Mouse (Mus musculus) activated CD4-positive, CD25-positive, alpha-beta regulatory T cell, adult 4 months (primary cell): ENCODE results near the gene AK157302. TPM values are rescaled to one million over a fixed set of nuclear protein-coding genes. Genes with fewer than 3 reads are reported as not detected.

Experiments used
- polyA plus RNA-seq, 2 experiments: library from polyadenylated mRNA; unstranded; fragments of 100-300 nt; shearing (Covaris generic); gene quantifications; one replicate each; pipeline ENCODE4 v1.2.1; 2017

The AK157302 gene
- polyA plus RNA-seq, 2 experiments from 2014 or later = 0.50 TPM; not detected in 1

Other genes starting within 250 kb of the AK157302 start
- gene Gpx5, start 202.5 kb upstream of the AK157302 start, polyA plus RNA-seq = not detected
- gene Gpx6, start 183.1 kb upstream of the AK157302 start, polyA plus RNA-seq = not detected
- not detected for gene Olfr1367, start 148.3 kb upstream of the AK157302 start, polyA plus RNA-seq
- 1 to 10 TPM; 5.4 to 6.2 TPM for gene Zscan12, start 132.4 kb upstream of the AK157302 start, polyA plus RNA-seq
- 10 to 100 TPM; 24.1 to 34.5 TPM for gene Zkscan3, start 92.5 kb upstream of the AK157302 start, polyA plus RNA-seq
- 1 to 10 TPM in 1 of 2 experiments, under 1 TPM in 1; 0.82 to 1.4 TPM for gene Pgbd1, start 54.2 kb upstream of the AK157302 start, polyA plus RNA-seq
- gene Zscan26, start 41.5 kb upstream of the AK157302 start, polyA plus RNA-seq = 10 to 100 TPM; 52.6 to 54.9 TPM
- gene Nkapl, start 26.7 kb upstream of the AK157302 start, polyA plus RNA-seq = not detected
- gene Zkscan4, start 16.3 kb upstream of the AK157302 start, polyA plus RNA-seq = not detected
- not detected for gene Gm10065, start 15.8 kb upstream of the AK157302 start, polyA plus RNA-seq
- 10 to 100 TPM in 1 of 2 experiments, 1 to 10 TPM in 1; 2.5 to 45.3 TPM for gene Gm11273, start 6.2 kb downstream of the AK157302 start, polyA plus RNA-seq
- gene Zkscan8, start 35.9 kb downstream of the AK157302 start, polyA plus RNA-seq = 10 to 100 TPM in 1 of 2 experiments, 1 to 10 TPM in 1; 5.0 to 10.1 TPM
- gene Olfr1366, start 47.6 kb downstream of the AK157302 start, polyA plus RNA-seq = not detected
- under 1 TPM in 1 of 2 experiments, not detected in 1; 0.40 TPM for gene Olfr1535, start 64.7 kb downstream of the AK157302 start, polyA plus RNA-seq
- not detected for gene Olfr1364, start 86.5 kb downstream of the AK157302 start, polyA plus RNA-seq
- not detected for gene Olfr1362, start 118.8 kb downstream of the AK157302 start, polyA plus RNA-seq
- gene Olfr11, start 147.3 kb downstream of the AK157302 start, polyA plus RNA-seq = not detected
- not detected for gene Olfr1361, start 168.2 kb downstream of the AK157302 start, polyA plus RNA-seq
- gene Olfr1360, start 182.2 kb downstream of the AK157302 start, polyA plus RNA-seq = not detected
- not detected for gene Olfr1359, start 202.9 kb downstream of the AK157302 start, polyA plus RNA-seq
- gene Hist1h2bl, start 220.9 kb downstream of the AK157302 start, polyA plus RNA-seq = 1 to 10 TPM in 1 of 2 experiments, not detected in 1; 1.2 TPM
- 1 to 10 TPM in 1 of 2 experiments, not detected in 1; 5.1 TPM for gene Hist1h2ai, start 221.2 kb downstream of the AK157302 start, polyA plus RNA-seq
- gene Hist1h3h, start 222.4 kb downstream of the AK157302 start, polyA plus RNA-seq = 1 to 10 TPM in 1 of 2 experiments, not detected in 1; 6.0 TPM
- gene Hist1h2bm, start 226.8 kb downstream of the AK157302 start, polyA plus RNA-seq = 1 to 10 TPM; 2.4 to 2.8 TPM
- gene Hist1h4j, start 239.8 kb downstream of the AK157302 start, polyA plus RNA-seq = under 1 TPM in 1 of 2 experiments, not detected in 1; 0.61 TPM